Mouse (Mus musculus) liver, postnatal 0 days (tissue): Measurements from ENCODE around the gene Pias1.

Experiments used
- CTCF ChIP-seq: sonication (generic); IDR thresholded peaks from 2 replicates; pipeline ENCODE4 v1.5.1; 2016; ENCODE audit warnings: antibody characterized with exemption, low read depth
- EP300 ChIP-seq: IDR thresholded peaks from 2 replicates; pipeline ENCODE4 v1.6.1; 2016; ENCODE audit warnings: antibody characterized with exemption, low read depth, mild to moderate bottlenecking

DNA sequence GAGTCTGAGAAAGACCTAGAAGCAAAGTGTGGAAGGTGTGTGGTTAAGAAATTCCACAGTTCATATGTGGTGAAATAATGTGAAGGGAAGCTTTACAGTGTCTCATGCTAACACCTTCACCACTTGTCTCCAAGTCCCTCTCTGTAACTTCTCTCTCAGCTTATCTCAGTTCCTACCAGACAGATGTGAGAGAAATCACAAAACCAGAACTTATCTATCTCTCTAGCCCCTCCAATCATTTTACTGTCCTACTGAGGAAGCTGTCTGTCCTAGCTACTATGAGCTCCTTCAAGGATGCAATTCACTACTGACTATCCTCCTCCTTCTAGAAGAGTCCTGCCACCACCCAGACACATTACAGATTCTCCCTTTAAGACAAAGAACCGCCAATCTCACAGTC lies 70.7 kb downstream of the Pias1 start:
- TF ChIP-seq CTCF, result no peak
- TF ChIP-seq EP300, result no peak
